Mouse (Mus musculus) neural tube, embryonic 15.5 days (tissue): ENCODE measurements at regions not wholly inside any gene's neighbourhood (a gene's known extent, or its start where the extent isn't known, plus 50 kb on each side); places are given as distances from the start of the nearest gene placed in this dataset.

ENCODE experiments used
- ATAC-seq: fragments of 200-750 bp; cut with Nextera tagmentation; 2 replicates; pipeline ENCODE4 v1.8.0; 2017; ENCODE audit warnings: mild to moderate bottlenecking, moderate TSS enrichment, moderate library complexity; ENCODE audit not compliant: low FRiP score
- H3K27ac ChIP-seq: fragments of 300-500 bp; sonication (generic); replicated peaks from 2 replicates; pipeline ENCODE4 v1.5.1; 2015; ENCODE audit warnings: mild to moderate bottlenecking, inconsistent platforms
- H3K27me3 ChIP-seq: fragments of 300-500 bp; sonication (generic); replicated peaks from 2 replicates; pipeline ENCODE4 v1.6.1; 2015; ENCODE audit warnings: inconsistent platforms
- H3K36me3 ChIP-seq: fragments of 300-500 bp; sonication (generic); 2 replicates; pipeline ENCODE4 v1.6.1; 2015; ENCODE audit warnings: inconsistent platforms
- H3K4me1 ChIP-seq: fragments of 300-500 bp; sonication (generic); 2 replicates; pipeline ENCODE4 v1.6.1; 2015; ENCODE audit warnings: inconsistent platforms
- H3K4me2 ChIP-seq: fragments of 300-500 bp; sonication (generic); 2 replicates; pipeline ENCODE4 v1.6.1; 2015; ENCODE audit warnings: inconsistent platforms, mild to moderate bottlenecking, moderate library complexity
- H3K4me3 ChIP-seq: fragments of 300-500 bp; sonication (generic); replicated peaks from 2 replicates; pipeline ENCODE4 v1.5.1; 2015; ENCODE audit warnings: mild to moderate bottlenecking, inconsistent platforms
- H3K9ac ChIP-seq: fragments of 300-500 bp; sonication (generic); replicated peaks from 2 replicates; pipeline ENCODE4 v1.6.1; 2015; ENCODE audit warnings: mild to moderate bottlenecking, inconsistent platforms
- H3K9me3 ChIP-seq: fragments of 300-500 bp; sonication (generic); replicated peaks from 2 replicates; pipeline ENCODE4 v1.6.1; 2016; ENCODE audit warnings: inconsistent platforms
- WGBS: fragments of 180-500 bp; shearing (Covaris S2); methylation state at CpG from one replicate; pipeline ENCODE4 v1.1.7; 2015; ENCODE audit warnings: mixed read lengths; 5-methylcytosine and 5-hydroxymethylcytosine counted together

DNA sequence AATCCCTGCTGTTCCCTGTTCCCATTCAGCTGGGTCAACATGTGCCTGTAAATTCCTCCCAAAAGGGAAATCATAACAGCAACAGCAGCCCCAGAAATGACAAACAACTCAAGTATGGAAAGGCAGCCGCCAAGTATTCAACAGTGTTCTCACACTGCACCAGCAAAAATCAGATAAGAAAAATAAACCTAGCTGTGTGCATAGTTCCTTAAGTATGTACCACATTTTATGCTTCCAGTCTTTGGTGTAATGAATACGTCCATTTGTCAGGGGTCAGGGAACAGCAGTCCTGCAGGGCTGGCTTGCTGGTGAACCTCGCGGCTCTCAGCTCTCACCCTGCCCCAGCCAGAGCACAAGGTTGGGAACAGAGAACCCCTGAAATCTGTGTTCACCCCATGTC lies 155.9 kb upstream of the Dio3 start:
- Histone ChIP-seq H3K36me3 (no peaks in the 10 kb centered on the region), H3K9me3 (no peaks in the 10 kb centered on the region), H3K4me1 (0 out of 2 replicates have a peak, but pooled peaks cover 8% of the 10 kb centered on the region), H3K4me3 (no peak overlapping the region), H3K27ac (no peak overlapping the region), H3K9ac (no peak overlapping the region), H3K27me3 (no peaks in the 10 kb centered on the region), H3K4me2 (no peak overlapping the region)
- no peak for ATAC-seq
- 72% methylated on average over 4 of the region's 4 CpGs for WGBS

DNA sequence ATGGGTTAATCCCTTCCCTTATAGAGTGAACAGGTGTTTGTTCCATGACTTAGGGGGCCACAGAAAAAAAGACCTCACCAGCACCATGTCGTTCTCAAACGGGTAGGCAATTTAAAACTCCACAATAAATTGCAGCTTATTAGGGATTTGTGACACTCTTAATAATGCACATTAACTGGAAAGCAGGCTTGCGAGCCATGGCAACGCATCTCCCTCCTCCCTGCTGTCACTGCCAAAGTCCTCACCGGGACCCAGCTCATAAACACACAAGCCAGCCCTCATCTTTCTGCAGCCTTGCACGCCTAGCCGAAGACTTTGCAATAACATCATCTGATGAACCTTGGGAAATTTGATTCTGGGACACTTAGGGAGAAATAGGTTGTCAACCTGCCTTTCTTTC lies 152.3 kb upstream of the Dio3 start:
- no peak overlapping the region for H3K4me2 ChIP-seq
- no peak overlapping the region for H3K27ac ChIP-seq
- H3K9me3 ChIP-seq, result no peaks in the 10 kb centered on the region
- H3K4me1 ChIP-seq, result 0 out of 2 replicates have a peak, but pooled peaks cover 2% of the 10 kb centered on the region
- WGBS, result 49% methylated on average over 7 of the region's 7 CpGs
- no peak overlapping the region for H3K9ac ChIP-seq
- no peaks in the 10 kb centered on the region for H3K27me3 ChIP-seq
- no peak for ATAC-seq
- H3K36me3 ChIP-seq, result no peaks in the 10 kb centered on the region
- H3K4me3 ChIP-seq, result no peak overlapping the region

DNA sequence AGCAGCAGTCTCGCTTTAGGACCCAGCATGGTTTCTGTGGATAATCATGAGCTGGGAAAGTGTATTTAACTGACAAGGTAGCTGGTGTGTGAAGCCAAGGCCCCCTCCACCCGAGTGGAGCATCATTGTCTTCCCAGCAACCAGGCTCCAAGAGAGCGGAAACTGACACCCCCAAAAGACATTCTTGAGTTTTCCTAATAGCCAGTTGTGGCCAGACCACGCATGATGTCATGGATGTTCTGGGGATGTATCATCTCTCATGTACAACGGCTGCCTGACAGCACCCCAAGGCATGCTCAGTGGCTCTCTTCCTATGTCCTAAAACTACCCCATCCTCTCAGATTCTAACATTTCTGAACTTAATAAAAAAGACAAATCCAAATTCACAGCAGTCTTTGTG lies 133.5 kb upstream of the Dio3 start:
- no peak overlapping the region for H3K4me3 ChIP-seq
- H3K4me1 ChIP-seq, result no peaks in the 10 kb centered on the region
- 70% methylated on average over 5 of the region's 5 CpGs for WGBS

DNA sequence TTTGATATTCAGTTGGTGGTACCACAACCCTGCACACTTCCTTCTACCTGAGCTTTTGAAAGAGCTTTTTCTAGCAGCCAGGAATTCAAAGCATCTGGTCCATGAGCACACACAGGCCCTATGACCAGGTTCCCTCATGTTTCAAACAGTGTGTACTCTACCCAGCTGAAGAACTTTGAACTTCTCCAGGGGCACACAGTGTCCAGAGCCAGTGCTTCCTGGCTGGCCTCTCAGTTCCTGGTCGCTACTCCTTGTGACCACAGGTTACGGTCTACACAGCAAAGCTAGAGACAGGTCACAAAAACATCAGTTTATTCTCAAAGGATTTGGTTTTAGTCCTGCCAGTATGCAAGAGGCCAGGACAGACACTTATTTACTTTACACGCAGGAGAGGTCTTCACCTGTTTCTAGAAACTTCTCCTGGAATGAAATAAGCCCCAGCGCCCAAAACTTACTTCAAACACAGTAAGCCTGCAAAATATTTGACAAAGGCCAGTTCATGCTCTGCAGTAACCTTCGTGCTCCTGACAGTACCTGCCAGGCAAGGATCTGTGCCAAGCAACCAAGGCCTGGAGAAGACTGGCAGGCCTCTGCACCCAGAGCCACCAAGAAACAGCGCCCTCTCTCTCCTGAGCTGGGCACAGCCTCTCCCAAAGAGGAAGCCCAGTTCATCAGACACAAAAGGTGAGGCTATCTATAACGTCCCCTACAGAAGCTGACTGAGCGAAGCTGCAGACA lies 124.5 kb upstream of the Dio3 start:
- H3K9ac ChIP-seq, result no peak overlapping the region
- no peaks in the 10 kb centered on the region for H3K36me3 ChIP-seq
- 0 out of 2 replicates have a peak, but pooled peaks cover 7% of the 10 kb centered on the region for H3K4me1 ChIP-seq
- no peak overlapping the region for H3K27ac ChIP-seq
- no peak overlapping the region for H3K4me3 ChIP-seq
- no peak for ATAC-seq
- 91% methylated on average over 8 of the region's 8 CpGs for WGBS
- H3K4me2 ChIP-seq, result no peak overlapping the region
- no peaks in the 10 kb centered on the region; the same call in 1 of the 2 replicates for H3K9me3 ChIP-seq
- H3K27me3 ChIP-seq, result no peaks in the 10 kb centered on the region

More for the DNA sequence above, 133.5 kb upstream of the Dio3 start:
- H3K9ac ChIP-seq, result no peak overlapping the region
- no peak for ATAC-seq
- no peaks in the 10 kb centered on the region for H3K36me3 ChIP-seq
- no peaks in the 10 kb centered on the region for H3K9me3 ChIP-seq
- H3K27ac ChIP-seq, result no peak overlapping the region
- H3K27me3 ChIP-seq, result no peaks in the 10 kb centered on the region
- H3K4me2 ChIP-seq, result no peak overlapping the region

DNA sequence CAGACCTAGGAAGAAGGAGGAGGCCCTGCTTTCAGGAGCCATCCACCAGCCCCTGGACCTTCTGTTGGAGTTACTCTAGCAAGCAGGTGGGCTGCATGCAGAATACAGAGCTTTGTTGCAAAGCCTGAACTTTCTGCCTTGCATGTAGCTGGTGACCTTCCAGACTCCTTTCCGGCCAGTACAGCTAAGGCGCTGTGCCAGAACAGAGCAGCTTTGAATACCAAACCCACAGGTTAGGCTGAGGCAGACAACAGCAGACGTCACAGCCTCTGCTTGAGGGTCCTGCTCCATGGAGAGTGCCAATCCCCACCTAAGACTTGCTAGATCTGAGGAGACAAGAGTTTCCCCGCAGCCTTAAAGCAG lies 123.9 kb upstream of the Dio3 start:
- no peak overlapping the region for H3K9ac ChIP-seq
- no peak overlapping the region for H3K4me2 ChIP-seq
- WGBS, result 82% methylated on average over 4 of the region's 4 CpGs
- H3K4me1 ChIP-seq, result 0 out of 2 replicates have a peak, but pooled peaks cover 7% of the 10 kb centered on the region
- ATAC-seq, result no peak
- H3K27me3 ChIP-seq, result no peaks in the 10 kb centered on the region
- H3K9me3 ChIP-seq, result no peaks in the 10 kb centered on the region; the same call in 1 of the 2 replicates
- H3K36me3 ChIP-seq, result no peaks in the 10 kb centered on the region
- no peak overlapping the region for H3K27ac ChIP-seq
- no peak overlapping the region for H3K4me3 ChIP-seq

DNA sequence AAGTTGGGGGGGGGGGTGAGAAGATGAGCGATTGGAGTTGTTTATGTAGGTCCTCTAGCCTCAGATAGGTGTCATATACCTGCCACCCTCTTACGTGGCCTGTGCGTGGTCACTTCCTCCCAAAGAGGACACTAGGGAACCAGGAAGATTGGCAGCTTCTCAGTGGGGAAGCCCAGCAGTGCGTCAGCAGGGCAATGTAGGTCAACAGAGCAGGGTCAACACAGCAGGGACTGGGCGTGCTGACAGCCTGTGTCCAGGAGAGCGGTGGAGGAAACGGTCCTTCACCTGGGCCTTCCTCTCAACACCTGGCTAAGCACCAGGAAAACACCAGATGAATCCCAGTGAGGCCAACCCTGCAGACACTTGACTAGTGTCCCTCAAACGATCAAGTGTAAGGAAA lies 122.4 kb upstream of the Dio3 start:
- no peak overlapping the region for H3K4me2 ChIP-seq
- H3K9me3 ChIP-seq, result no peaks in the 10 kb centered on the region
- no peak for ATAC-seq
- no peaks in the 10 kb centered on the region for H3K36me3 ChIP-seq
- H3K4me1 ChIP-seq, result 0 out of 2 replicates have a peak, but pooled peaks cover 7% of the 10 kb centered on the region
- WGBS, result 51% methylated on average over 8 of the region's 8 CpGs
- no peak overlapping the region for H3K9ac ChIP-seq
- no peak overlapping the region for H3K27ac ChIP-seq
- no peak overlapping the region for H3K4me3 ChIP-seq
- no peaks in the 10 kb centered on the region for H3K27me3 ChIP-seq

DNA sequence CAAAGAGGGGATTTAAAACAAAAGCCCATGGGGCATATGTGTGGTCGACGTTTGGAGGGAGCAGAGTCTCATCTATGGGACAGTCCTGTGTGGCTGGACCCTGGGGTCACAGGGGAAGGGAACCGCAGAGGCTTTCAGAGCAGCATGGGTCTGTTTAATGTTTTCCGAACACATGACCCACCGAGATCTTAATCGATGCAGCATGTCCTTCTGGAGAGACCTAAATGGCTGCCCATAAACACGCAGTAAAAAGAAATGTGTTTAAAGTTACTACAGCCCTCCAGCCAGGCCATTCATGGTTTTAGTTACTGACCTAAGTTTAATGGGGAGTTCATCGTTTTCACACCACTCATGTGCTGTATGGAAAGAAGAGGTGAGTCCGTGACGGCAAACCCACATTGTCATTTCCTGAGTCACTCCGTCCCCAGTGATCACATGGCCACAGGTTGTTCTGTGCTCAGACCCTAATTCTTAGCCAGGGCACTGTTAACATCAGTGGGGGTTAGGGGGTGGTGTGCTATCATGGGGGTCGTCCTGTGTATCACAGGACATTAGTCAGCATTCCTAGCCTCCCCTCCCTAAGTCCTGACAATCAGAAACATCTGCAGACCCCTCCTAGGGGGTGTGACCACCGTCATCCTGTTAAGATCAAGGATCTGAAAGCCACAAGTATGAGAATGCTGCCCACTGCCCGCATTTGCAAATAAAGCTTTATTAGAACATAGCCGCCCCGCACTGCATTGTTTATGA lies 120.7 kb upstream of the Dio3 start:
- Histone ChIP-seq H3K4me1 (0 out of 2 replicates have a peak, but pooled peaks cover 7% of the 10 kb centered on the region), H3K27ac (no peak overlapping the region), H3K9me3 (no peaks in the 10 kb centered on the region), H3K4me2 (no peak overlapping the region), H3K27me3 (no peaks in the 10 kb centered on the region), H3K4me3 (no peak overlapping the region), H3K9ac (no peak overlapping the region), H3K36me3 (no peaks in the 10 kb centered on the region)
- no peak for ATAC-seq
- 78% methylated on average over 16 of the region's 16 CpGs for WGBS

DNA sequence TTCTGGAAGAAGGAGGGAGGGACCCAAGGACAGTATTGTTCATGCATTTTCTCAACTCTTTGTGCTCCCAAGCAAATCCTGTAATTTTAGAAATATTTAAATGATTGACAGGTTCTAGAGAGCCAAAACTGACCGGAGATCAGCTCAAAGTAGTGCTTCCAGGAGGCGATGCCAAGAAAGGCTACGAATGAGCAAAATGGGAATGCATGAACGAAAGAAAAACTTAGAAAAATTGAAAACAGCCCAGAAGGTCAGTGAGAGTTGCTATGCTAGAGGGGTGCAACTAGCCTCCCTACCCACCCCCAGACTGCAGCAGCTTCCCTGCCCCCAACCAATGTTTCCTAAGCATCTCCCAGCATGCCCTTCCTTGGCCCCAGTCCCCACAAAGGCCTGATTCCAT lies 117.6 kb upstream of the Dio3 start:
- Histone ChIP-seq H3K4me3 (no peak overlapping the region), H3K27ac (no peak overlapping the region), H3K27me3 (no peaks in the 10 kb centered on the region), H3K4me2 (no peak overlapping the region), H3K4me1 (0 out of 2 replicates have a peak, but pooled peaks cover 5% of the 10 kb centered on the region), H3K36me3 (no peaks in the 10 kb centered on the region), H3K9ac (no peak overlapping the region), H3K9me3 (no peaks in the 10 kb centered on the region)
- 96% methylated on average over 4 of the region's 4 CpGs for WGBS
- no peak for ATAC-seq

DNA sequence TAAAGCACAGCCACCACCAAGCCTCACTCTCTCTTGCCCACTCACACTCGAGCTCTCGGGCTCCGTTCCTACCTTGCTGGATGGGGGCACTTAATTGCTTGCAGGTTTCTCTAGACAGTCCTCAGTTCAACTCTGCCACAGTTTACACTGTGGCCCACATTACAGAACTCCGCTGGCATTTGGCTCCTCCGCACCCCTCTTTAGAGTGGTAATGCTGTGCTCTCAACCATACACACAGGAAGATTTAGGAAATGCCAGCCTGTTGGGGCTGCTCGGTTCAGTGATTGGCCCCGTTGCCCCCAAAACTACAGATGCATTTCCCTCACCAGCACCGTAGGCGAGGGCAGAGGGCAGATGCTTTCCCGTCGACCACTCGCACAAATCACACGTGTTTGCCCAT lies 113.4 kb upstream of the Dio3 start:
- no peak for ATAC-seq
- H3K9me3 ChIP-seq, result no peaks in the 10 kb centered on the region
- H3K27ac ChIP-seq, result no peak overlapping the region
- WGBS, result 85% methylated on average over 13 of the region's 13 CpGs
- no peak overlapping the region for H3K4me3 ChIP-seq
- no peaks in the 10 kb centered on the region for H3K4me1 ChIP-seq
- no peak overlapping the region for H3K9ac ChIP-seq
- H3K36me3 ChIP-seq, result no peaks in the 10 kb centered on the region
- no peaks in the 10 kb centered on the region for H3K27me3 ChIP-seq
- no peak overlapping the region for H3K4me2 ChIP-seq

DNA sequence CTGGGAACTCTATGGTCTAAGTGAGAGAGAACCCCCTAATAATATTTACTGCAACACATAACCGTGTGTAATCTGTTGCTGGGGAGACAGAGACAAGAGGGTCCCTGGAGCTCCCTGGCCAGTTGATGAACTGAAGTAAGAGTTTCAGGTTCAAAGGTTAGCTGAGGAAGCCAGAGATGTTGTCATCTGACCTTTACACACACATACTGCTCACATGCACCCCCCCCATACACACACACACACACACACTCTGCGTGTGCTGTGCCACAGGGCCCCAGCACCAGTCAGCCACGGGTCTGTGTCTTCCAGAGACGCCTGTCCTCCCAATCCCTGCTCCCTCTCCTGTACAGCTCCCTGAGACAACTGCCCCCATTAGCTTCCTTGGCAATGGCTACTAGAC lies 110.5 kb upstream of the Dio3 start:
- Histone ChIP-seq H3K4me2 (no peak overlapping the region), H3K27me3 (no peaks in the 10 kb centered on the region), H3K9me3 (no peaks in the 10 kb centered on the region), H3K27ac (no peak overlapping the region), H3K9ac (no peak overlapping the region), H3K4me3 (no peak overlapping the region), H3K4me1 (no peaks in the 10 kb centered on the region), H3K36me3 (no peaks in the 10 kb centered on the region)
- ATAC-seq, result no peak
- WGBS, result 80% methylated on average over 4 of the region's 4 CpGs

DNA sequence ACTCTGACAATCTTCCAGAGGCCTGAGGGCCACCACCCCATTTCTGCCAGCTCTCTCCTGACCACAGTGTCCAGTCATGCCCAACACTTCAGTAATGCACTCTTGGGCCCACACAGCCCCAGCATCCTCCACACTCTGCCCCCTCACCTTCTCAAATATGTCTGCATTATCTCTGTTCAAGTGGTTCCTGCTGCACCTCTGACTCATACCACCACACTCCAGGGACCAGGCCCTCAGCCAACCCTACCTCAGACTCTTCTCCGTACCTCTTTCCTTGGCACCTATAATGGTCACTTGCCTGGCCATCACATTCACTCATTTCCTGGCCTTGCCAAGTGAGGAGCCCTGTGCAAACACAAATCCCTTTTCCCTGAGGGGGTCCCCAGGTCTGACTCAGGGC lies 109.6 kb upstream of the Dio3 start:
- no peaks in the 10 kb centered on the region for H3K4me1 ChIP-seq
- H3K9ac ChIP-seq, result no peak overlapping the region
- ATAC-seq, result no peak
- no peak overlapping the region for H3K27ac ChIP-seq
- 88% methylated on average over 1 of the region's 1 CpGs for WGBS
- H3K27me3 ChIP-seq, result no peaks in the 10 kb centered on the region
- no peaks in the 10 kb centered on the region for H3K9me3 ChIP-seq
- no peak overlapping the region for H3K4me3 ChIP-seq
- no peak overlapping the region for H3K4me2 ChIP-seq
- H3K36me3 ChIP-seq, result no peaks in the 10 kb centered on the region

DNA sequence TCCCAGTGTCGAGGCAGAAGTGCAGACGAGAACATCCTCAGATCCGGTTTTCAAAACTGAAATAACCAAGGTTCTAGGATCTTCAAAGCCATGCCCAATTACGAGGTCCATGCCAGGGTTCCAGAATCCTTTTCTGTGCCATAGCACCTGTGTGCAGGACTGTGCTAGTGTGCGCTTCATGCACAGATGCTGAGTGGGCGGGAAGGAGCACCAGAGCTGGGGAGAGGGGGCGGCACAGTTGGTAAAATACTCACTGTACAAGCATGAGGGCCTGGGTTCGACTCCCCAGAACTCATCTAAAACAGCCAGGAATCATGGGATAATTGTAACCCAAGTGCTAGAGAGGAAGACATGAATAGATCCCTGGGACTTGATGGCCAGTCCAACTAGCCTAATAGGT lies 108.4 kb upstream of the Dio3 start:
- Histone ChIP-seq H3K4me3 (no peak overlapping the region), H3K9me3 (no peaks in the 10 kb centered on the region), H3K36me3 (no peaks in the 10 kb centered on the region), H3K4me2 (no peak overlapping the region), H3K27me3 (no peaks in the 10 kb centered on the region), H3K9ac (no peak overlapping the region), H3K27ac (no peak overlapping the region), H3K4me1 (no peaks in the 10 kb centered on the region)
- 89% methylated on average over 8 of the region's 8 CpGs for WGBS
- no peak for ATAC-seq
